Mouse (Mus musculus) limb, embryonic 14.5 days (tissue): ENCODE measurements around the gene Abhd14a. TPM values are rescaled to one million over a fixed set of nuclear protein-coding genes. Genes with fewer than 3 reads are reported as not detected.

ENCODE experiments used
- ATAC-seq: fragments of 200-750 bp; cut with Nextera tagmentation; 2 replicates; pipeline ENCODE4 v1.8.0; 2017; ENCODE audit warnings: low read depth, moderate number of reproducible peaks, moderate TSS enrichment; ENCODE audit not compliant: low FRiP score
- DNase-seq: peaks from one replicate; pipeline ENCODE4 v3.0.0-alpha.2; 2015; ENCODE audit warnings: low spot score
- H3K27ac ChIP-seq: fragments of 300-500 bp; sonication (generic); replicated peaks from 2 replicates; pipeline ENCODE4 v1.5.1; 2014; ENCODE audit warnings: low read depth, mild to moderate bottlenecking, low read length, moderate library complexity, mixed read lengths
- H3K27me3 ChIP-seq: fragments of 300-500 bp; sonication (generic); 2 replicates; pipeline ENCODE4 v1.6.1; 2014; ENCODE audit warnings: low read length, mixed read lengths; ENCODE audit not compliant: control insufficient read depth, insufficient read depth
- H3K36me3 ChIP-seq: fragments of 300-500 bp; sonication (generic); 2 replicates; pipeline ENCODE4 v1.6.1; 2014; ENCODE audit warnings: mild to moderate bottlenecking, low read length, moderate library complexity, mixed read lengths; ENCODE audit not compliant: control insufficient read depth, insufficient read depth
- H3K4me1 ChIP-seq: fragments of 300-500 bp; sonication (generic); 2 replicates; pipeline ENCODE4 v1.6.1; 2014; ENCODE audit warnings: antibody characterized with exemption, low read length, mixed read lengths; ENCODE audit not compliant: control insufficient read depth, insufficient read depth
- H3K4me2 ChIP-seq: fragments of 300-500 bp; sonication (generic); replicated peaks from 2 replicates; pipeline ENCODE4 v1.6.1; 2014; ENCODE audit warnings: low read depth, mild to moderate bottlenecking, low read length, moderate library complexity; ENCODE audit not compliant: severe bottlenecking
- H3K4me3 ChIP-seq: fragments of 300-500 bp; sonication (generic); replicated peaks from 2 replicates; pipeline ENCODE4 v1.5.1; 2014; ENCODE audit warnings: low read length
- H3K9ac ChIP-seq: fragments of 300-500 bp; sonication (generic); 2 replicates; pipeline ENCODE4 v1.6.1; 2014; ENCODE audit warnings: mild to moderate bottlenecking, low read depth, low read length, moderate library complexity; ENCODE audit not compliant: severe bottlenecking
- H3K9me3 ChIP-seq: fragments of 300-500 bp; sonication (generic); 2 replicates; pipeline ENCODE4 v1.6.1; 2016; ENCODE audit warnings: low read length; ENCODE audit not compliant: control insufficient read depth
- POLR2A ChIP-seq: fragments of 200-500 bp; IDR thresholded peaks from 2 replicates; pipeline ENCODE4 v1.8.0; 2012; ENCODE audit warnings: inconsistent platforms, mild to moderate bottlenecking, moderate library complexity, borderline replicate concordance; ENCODE audit not compliant: insufficient read depth, insufficient read length; ENCODE audit errors: extremely low read depth
- WGBS: fragments of 180-500 bp; shearing (Covaris S2); extraction: QIAGEN DNeasy Blood & Tissue Kit; methylation state at CpG from one replicate; pipeline ENCODE4 v1.1.7; 2014; 5-methylcytosine and 5-hydroxymethylcytosine counted together
- polyA plus RNA-seq, 2 experiments: library from polyadenylated mRNA; depleted of rRNA in 1 of 2; stranded (reverse) in 1 of 2; unstranded in 1 of 2; fragments of >200 nt; fragmentation: Nextera tagmentation in 1 of 2; extraction: Ambion mirVana in 1 of 2; gene quantifications; 2 replicates each; pipeline versions ENCODE4 v1.2.1 to v1.2.3; 2012 to 2014

Abhd14a gene
- polyA plus RNA-seq, 2 experiments: 69.5 to 79.9 TPM

- no peaks in the 10 kb centered on the region for H3K27me3 ChIP-seq
- no peaks in the 10 kb centered on the region for H3K9me3 ChIP-seq
- ATAC-seq: no peak
- H3K27ac ChIP-seq: no peak overlapping the region
- WGBS: 61% methylated on average over 16 of the region's 16 CpGs
- TF ChIP-seq POLR2A: no peak
- H3K4me2 ChIP-seq: no peak overlapping the region
- H3K4me1 ChIP-seq: peaks cover 4% of the 10 kb centered on the region
- H3K36me3 ChIP-seq: no peaks in the 10 kb centered on the region
- no peak overlapping the region for H3K4me3 ChIP-seq
- DNase-seq: no peak
- no peak overlapping the region for H3K9ac ChIP-seq
Observed at GRCm38 (mm10) chr9:106402607-106403375, 44.7 kb downstream of the Abhd14a start.

GRCm38 (mm10) chr9:106402149-106402548 is 45.3 kb downstream of the Abhd14a start:
- Histone ChIP-seq H3K4me1 (peaks cover 4% of the 10 kb centered on the region), H3K9me3 (no peaks in the 10 kb centered on the region), H3K4me2 (no peak overlapping the region), H3K9ac (no peak overlapping the region), H3K36me3 (no peaks in the 10 kb centered on the region), H3K4me3 (no peak overlapping the region), H3K27ac (no peak overlapping the region), H3K27me3 (no peaks in the 10 kb centered on the region)
- DNase-seq (no peak), ATAC-seq (no peak)
- TF ChIP-seq POLR2A: no peak
- WGBS: 76% methylated on average over 5 of the region's 5 CpGs

GRCm38 (mm10) chr9:106399808-106400207 is 47.7 kb downstream of the Abhd14a start:
- no peak overlapping the region for H3K9ac ChIP-seq
- no peaks in the 10 kb centered on the region for H3K27me3 ChIP-seq
- DNase-seq (no peak), ATAC-seq (no peak)
- TF ChIP-seq POLR2A: no peak
- no peaks in the 10 kb centered on the region for H3K36me3 ChIP-seq
- WGBS: 51% methylated on average over 3 of the region's 3 CpGs
- no peaks in the 10 kb centered on the region for H3K9me3 ChIP-seq
- H3K4me3 ChIP-seq: no peak overlapping the region
- peaks cover 4% of the 10 kb centered on the region; the same call in 1 of the 2 replicates for H3K4me1 ChIP-seq
- H3K27ac ChIP-seq: no peak overlapping the region
- no peak overlapping the region for H3K4me2 ChIP-seq

- peaks cover 7% of the 10 kb centered on the region; the same call in 1 of the 2 replicates for H3K4me1 ChIP-seq
- no peak overlapping the region for H3K9ac ChIP-seq
- no peak overlapping the region for H3K4me2 ChIP-seq
- no peak overlapping the region for H3K27ac ChIP-seq
- ATAC-seq: no peak
- DNase-seq: no peak
- H3K4me3 ChIP-seq: no peak overlapping the region
- H3K27me3 ChIP-seq: no peaks in the 10 kb centered on the region
- WGBS: 72% methylated on average over 9 of the region's 9 CpGs
- no peaks in the 10 kb centered on the region for H3K9me3 ChIP-seq
- no peak for TF ChIP-seq POLR2A
- no peaks in the 10 kb centered on the region for H3K36me3 ChIP-seq
Observed at GRCm38 (mm10) chr9:106398667-106399311, 48.7 kb downstream of the Abhd14a start.

- Histone ChIP-seq H3K9ac (no peak overlapping the region), H3K36me3 (no peaks in the 10 kb centered on the region), H3K4me2 (no peak overlapping the region), H3K9me3 (no peaks in the 10 kb centered on the region), H3K27me3 (no peaks in the 10 kb centered on the region), H3K27ac (no peak overlapping the region), H3K4me1 (peaks cover 7% of the 10 kb centered on the region; the same call in 1 of the 2 replicates), H3K4me3 (no peak overlapping the region)
- ATAC-seq (no peak), DNase-seq (no peak)
- no peak for TF ChIP-seq POLR2A
- whole genome bisulfite sequencing: 60% methylated on average over 4 of the region's 4 CpGs
Observed at GRCm38 (mm10) chr9:106397733-106398132, 49.7 kb downstream of the Abhd14a start.
